Mouse (Mus musculus) adrenal gland, postnatal 4 days (tissue): ENCODE measurements around the gene Rfx1. TPM values are rescaled to one million over a fixed set of nuclear protein-coding genes. Genes with fewer than 3 reads are reported as not detected.
A peak's percentile ranks its signal among the peaks of the same experiment; 100 is the strongest.

Experiments used
- DNase-seq, 2 experiments: peaks; one replicate each; pipeline ENCODE4 v3.0.0; 2021 to 2022; ENCODE audit warnings: low spot score in 2 of 2, mixed read lengths in 2 of 2
- total RNA-seq, 2 experiments: library from RNA; stranded (reverse); gene quantifications; 2 replicates each; pipeline ENCODE4 v1.2.3; 2021

Rfx1 gene
- total RNA-seq, 2 experiments from 2014 or later: 17.0 to 18.6 TPM

GRCm38 (mm10) chr8:84087156-84087555 is 20.5 kb downstream of the Rfx1 start:
- no peak for DNase-seq

GRCm38 (mm10) chr8:84087821-84088220 is 21.2 kb downstream of the Rfx1 start:
- DNase-seq: no peak

GRCm38 (mm10) chr8:84089277-84089676 is 22.6 kb downstream of the Rfx1 start:
- no peak for DNase-seq

GRCm38 (mm10) chr8:84090585-84090984 is 24.0 kb downstream of the Rfx1 start:
- DNase-seq: no peak

GRCm38 (mm10) chr8:84096061-84096460 is 29.4 kb downstream of the Rfx1 start:
- DNase-seq: no peak

- DNase-seq: no peak
Observed at GRCm38 (mm10) chr8:84098376-84098775, 31.7 kb downstream of the Rfx1 start.

GRCm38 (mm10) chr8:84101476-84102270 is 35.0 kb downstream of the Rfx1 start:
- DNase-seq: no peak

GRCm38 (mm10) chr8:84103601-84104000 is 37.0 kb downstream of the Rfx1 start:
- DNase-seq: no peak

GRCm38 (mm10) chr8:84104221-84104620 is 37.6 kb downstream of the Rfx1 start:
- DNase-seq: peak in 1 of 2 experiments; percentile 37

- DNase-seq: peak; percentile 88 to 94
Observed at GRCm38 (mm10) chr8:84104697-84105609, 38.3 kb downstream of the Rfx1 start, which contains the start of gene Dcaf15. Dcaf15 (minus strand) TSS chr8:84104768.

- no peak for DNase-seq
Observed at GRCm38 (mm10) chr8:84105676-84106075, 39.0 kb downstream of the Rfx1 start.

- no peak for DNase-seq
Observed at GRCm38 (mm10) chr8:84106216-84107040, 39.8 kb downstream of the Rfx1 start.

GRCm38 (mm10) chr8:84115646-84116045 is 49.0 kb downstream of the Rfx1 start:
- DNase-seq: no peak

- no peak for DNase-seq
Observed at GRCm38 (mm10) chr8:84122151-84122550, 55.5 kb downstream of the Rfx1 start.

GRCm38 (mm10) chr8:84125656-84126055 is 59.0 kb downstream of the Rfx1 start, which contains the start of gene Podnl1:
Podnl1 (plus strand) TSS chr8:84125989.
- DNase-seq: peak in 1 of 2 experiments; percentile 26

GRCm38 (mm10) chr8:84126742-84127141 is 60.1 kb downstream of the Rfx1 start:
- DNase-seq: no peak

- no peak for DNase-seq
Observed at GRCm38 (mm10) chr8:84127202-84127901, 60.7 kb downstream of the Rfx1 start.

- DNase-seq: no peak
Observed at GRCm38 (mm10) chr8:84128277-84128676, 61.6 kb downstream of the Rfx1 start.

GRCm38 (mm10) chr8:84130806-84131205 is 64.2 kb downstream of the Rfx1 start:
- DNase-seq: no peak

GRCm38 (mm10) chr8:84132225-84132624 is 65.6 kb downstream of the Rfx1 start:
- DNase-seq: no peak
